Mouse (Mus musculus) heart, embryonic 11.5 days (tissue): ENCODE measurements at regions not wholly inside any gene's neighbourhood (a gene's known extent, or its start where the extent isn't known, plus 50 kb on each side); places are given as distances from the start of the nearest gene placed in this dataset.

ENCODE experiments used
- ATAC-seq: fragments of 200-750 bp; cut with Nextera tagmentation; replicated peaks from 2 replicates; pipeline ENCODE4 v1.8.0; 2017; ENCODE audit warnings: moderate library complexity; ENCODE audit not compliant: insufficient number of reproducible peaks, low FRiP score, low TSS enrichment
- H3K27ac ChIP-seq: fragments of 300-500 bp; sonication (generic); 2 replicates; pipeline ENCODE4 v1.5.1; 2014; ENCODE audit warnings: mild to moderate bottlenecking, low read depth, low read length
- H3K27me3 ChIP-seq: fragments of 300-500 bp; sonication (generic); 2 replicates; pipeline ENCODE4 v1.6.1; 2014; ENCODE audit warnings: mild to moderate bottlenecking, low read length, mixed read lengths; ENCODE audit not compliant: control insufficient read depth, insufficient read depth
- H3K36me3 ChIP-seq: fragments of 300-500 bp; sonication (generic); 2 replicates; pipeline ENCODE4 v1.6.1; 2014; ENCODE audit warnings: mild to moderate bottlenecking, low read length, moderate library complexity, mixed read lengths; ENCODE audit not compliant: control insufficient read depth, insufficient read depth
- H3K4me1 ChIP-seq: fragments of 300-500 bp; sonication (generic); 2 replicates; pipeline ENCODE4 v1.6.1; 2014; ENCODE audit warnings: low read length; ENCODE audit not compliant: control insufficient read depth, insufficient read depth
- H3K4me2 ChIP-seq: fragments of 300-500 bp; sonication (generic); 2 replicates; pipeline ENCODE4 v1.6.1; 2014; ENCODE audit warnings: mild to moderate bottlenecking, moderate library complexity
- H3K4me3 ChIP-seq: fragments of 300-500 bp; sonication (generic); 2 replicates; pipeline ENCODE4 v1.5.1; 2014; ENCODE audit warnings: low read depth, low read length
- H3K9ac ChIP-seq: fragments of 300-500 bp; sonication (generic); 2 replicates; pipeline ENCODE4 v1.6.1; 2014; ENCODE audit warnings: mild to moderate bottlenecking, low read depth, low read length, moderate library complexity
- H3K9me3 ChIP-seq: fragments of 300-500 bp; sonication (generic); replicated peaks from 2 replicates; pipeline ENCODE4 v1.6.1; 2016; ENCODE audit warnings: low read length; ENCODE audit not compliant: control insufficient read depth
- WGBS: fragments of 180-500 bp; shearing (Covaris S2); extraction: QIAGEN DNeasy Blood & Tissue Kit; methylation state at CpG from one replicate; pipeline ENCODE4 v1.1.7; 2014; ENCODE audit not compliant: insufficient replicate concordance; 5-methylcytosine and 5-hydroxymethylcytosine counted together

DNA sequence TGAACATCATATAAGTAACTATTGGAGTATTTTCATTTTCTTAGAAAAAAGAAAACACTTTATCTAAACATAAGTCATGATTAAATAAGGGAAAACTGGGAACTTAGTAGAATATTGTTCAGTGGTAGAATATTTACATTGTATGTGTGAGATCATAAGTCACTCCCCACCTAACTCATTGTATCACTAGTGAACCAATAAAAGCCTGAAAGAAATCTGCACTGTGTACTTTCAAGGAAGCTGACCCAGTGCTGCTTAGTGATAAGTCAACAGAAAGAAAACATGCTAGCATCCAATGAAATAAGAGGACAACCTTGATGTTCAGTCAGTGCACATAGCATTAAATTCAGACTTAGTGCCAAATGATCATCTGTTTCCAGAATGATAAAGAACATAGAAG lies 795.7 kb upstream of the A1bg start:
- Histone ChIP-seq H3K4me1 (no peaks in the 10 kb centered on the region), H3K9ac (no peak overlapping the region), H3K4me3 (no peak overlapping the region), H3K27ac (no peak overlapping the region), H3K9me3 (no peaks in the 10 kb centered on the region), H3K36me3 (no peaks in the 10 kb centered on the region), H3K27me3 (no peaks in the 10 kb centered on the region), H3K4me2 (no peak overlapping the region)
- ATAC-seq: no peak

DNA sequence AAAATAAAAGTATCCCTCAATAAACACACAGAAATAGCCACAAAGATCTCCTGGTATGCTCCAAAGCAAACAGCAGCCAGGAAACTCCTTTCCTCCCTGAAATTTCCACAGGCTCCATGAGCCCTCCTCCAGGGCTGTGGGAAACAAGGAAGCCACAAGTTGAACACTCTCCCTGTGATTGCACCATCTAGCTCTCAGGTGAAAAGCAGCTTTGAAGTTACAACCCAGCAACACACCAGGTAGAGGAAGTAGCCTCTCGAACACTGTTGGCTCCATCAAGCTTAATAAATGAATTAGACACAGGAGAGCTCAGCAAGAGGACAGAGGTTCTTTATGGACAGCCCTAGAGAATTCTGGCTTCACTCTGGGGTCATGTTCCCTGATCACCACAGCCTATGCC lies 794.4 kb upstream of the A1bg start:
- Histone ChIP-seq H3K27ac (no peak overlapping the region), H3K9ac (no peak overlapping the region), H3K27me3 (no peaks in the 10 kb centered on the region), H3K36me3 (no peaks in the 10 kb centered on the region), H3K4me1 (no peaks in the 10 kb centered on the region), H3K4me2 (no peak overlapping the region), H3K9me3 (no peaks in the 10 kb centered on the region), H3K4me3 (no peak overlapping the region)
- ATAC-seq: no peak
- 88% methylated on average over 1 of the region's 1 CpGs for WGBS

DNA sequence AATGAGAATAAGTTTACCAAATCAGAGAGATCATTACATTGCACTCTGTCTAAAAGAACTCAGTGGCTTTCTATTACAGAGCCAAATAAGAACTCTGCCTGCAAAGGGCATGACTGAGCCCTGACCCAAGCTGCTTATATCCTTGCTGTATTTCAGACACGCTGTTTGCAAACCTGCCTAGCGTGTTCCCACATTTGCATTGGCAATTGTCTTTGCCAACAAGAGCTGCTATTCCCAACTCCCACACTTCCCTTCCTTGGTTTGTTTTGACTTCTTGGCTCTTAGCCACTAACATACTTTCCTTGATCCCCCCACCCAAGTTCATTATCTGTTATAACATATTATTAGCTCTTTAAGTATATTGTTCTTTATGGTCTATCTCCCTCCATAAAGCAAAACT lies 791.1 kb upstream of the A1bg start:
- Histone ChIP-seq H3K27ac (no peak overlapping the region), H3K4me1 (no peaks in the 10 kb centered on the region), H3K4me2 (no peak overlapping the region), H3K9me3 (no peaks in the 10 kb centered on the region), H3K27me3 (no peaks in the 10 kb centered on the region), H3K36me3 (no peaks in the 10 kb centered on the region), H3K9ac (no peak overlapping the region), H3K4me3 (no peak overlapping the region)
- WGBS: 73% methylated on average over 2 of the region's 2 CpGs
- ATAC-seq: no peak

DNA sequence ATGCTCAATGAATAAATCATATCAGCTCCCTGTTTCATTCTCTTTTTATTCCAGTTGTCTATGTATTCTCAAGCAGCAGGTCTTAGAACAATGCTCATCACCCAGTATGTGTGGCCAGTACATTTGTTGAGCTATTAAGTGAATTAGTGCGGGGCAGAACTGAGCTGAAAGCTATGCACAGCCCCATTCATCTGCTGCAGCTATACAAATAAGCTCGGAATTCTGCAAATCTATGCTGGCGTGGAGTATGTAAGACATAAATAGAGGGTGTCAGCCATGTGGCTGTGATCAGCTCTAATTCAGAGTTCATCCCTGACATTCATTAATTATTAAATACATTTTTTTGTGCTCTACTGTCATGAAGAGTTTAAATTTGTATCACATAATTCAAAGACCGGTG lies 786.1 kb upstream of the A1bg start:
- no peak for ATAC-seq
- Histone ChIP-seq H3K36me3 (no peaks in the 10 kb centered on the region), H3K4me2 (no peak overlapping the region), H3K9me3 (no peaks in the 10 kb centered on the region), H3K27ac (no peak overlapping the region), H3K4me1 (no peaks in the 10 kb centered on the region), H3K4me3 (no peak overlapping the region), H3K9ac (no peak overlapping the region), H3K27me3 (no peaks in the 10 kb centered on the region)
- WGBS: 81% methylated on average over 4 of the region's 4 CpGs

DNA sequence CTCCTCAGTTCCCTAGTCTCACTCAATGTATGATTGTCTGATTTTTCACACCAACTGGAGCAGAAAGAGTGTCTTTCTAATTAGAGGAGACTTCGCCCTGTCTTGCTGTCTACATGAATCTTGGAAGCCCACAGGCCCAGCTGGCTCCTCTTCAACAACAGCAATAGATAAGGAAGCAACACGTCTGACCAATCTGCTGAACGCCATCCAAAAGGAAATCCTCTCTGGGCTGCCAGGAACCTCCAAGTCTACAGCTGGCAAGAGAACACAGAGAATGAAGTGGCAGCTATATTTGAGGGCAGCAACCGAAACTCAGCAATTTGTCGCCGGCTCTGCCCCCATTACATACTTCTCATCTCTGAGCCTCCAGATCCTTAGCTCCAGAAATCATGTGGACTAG lies 785.1 kb upstream of the A1bg start:
- H3K4me3 ChIP-seq: no peak overlapping the region
- WGBS: 44% methylated on average over 6 of the region's 6 CpGs
- H3K4me1 ChIP-seq: no peaks in the 10 kb centered on the region
- H3K27me3 ChIP-seq: no peaks in the 10 kb centered on the region
- no peaks in the 10 kb centered on the region for H3K9me3 ChIP-seq
- no peak overlapping the region for H3K9ac ChIP-seq
- ATAC-seq: no peak
- H3K36me3 ChIP-seq: no peaks in the 10 kb centered on the region
- no peak overlapping the region for H3K4me2 ChIP-seq
- H3K27ac ChIP-seq: no peak overlapping the region

DNA sequence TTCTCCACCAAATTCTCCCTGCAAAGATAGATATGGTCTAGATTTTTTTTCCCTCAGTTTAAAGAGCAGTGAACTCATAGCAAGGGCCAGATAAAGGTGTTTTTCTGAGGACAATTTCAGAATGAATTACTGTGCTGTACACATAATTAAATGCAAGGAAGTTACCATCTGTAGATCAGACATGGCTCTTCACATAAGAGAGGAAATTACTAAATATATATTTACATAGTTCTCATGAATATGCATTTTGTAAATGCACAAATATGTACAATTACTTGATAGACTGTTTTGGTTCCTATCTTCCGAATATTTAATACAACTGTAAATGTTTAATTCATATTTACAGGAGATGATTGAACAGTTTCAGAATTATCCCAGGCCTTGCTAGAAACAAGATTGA lies 769.9 kb upstream of the A1bg start:
- no peaks in the 10 kb centered on the region for H3K9me3 ChIP-seq
- 77% methylated on average over 1 of the region's 1 CpGs for WGBS
- no peak overlapping the region for H3K4me2 ChIP-seq
- no peaks in the 10 kb centered on the region for H3K4me1 ChIP-seq
- H3K36me3 ChIP-seq: no peaks in the 10 kb centered on the region
- H3K27me3 ChIP-seq: no peaks in the 10 kb centered on the region
- no peak overlapping the region for H3K4me3 ChIP-seq
- no peak overlapping the region for H3K27ac ChIP-seq
- no peak for ATAC-seq
- H3K9ac ChIP-seq: no peak overlapping the region

DNA sequence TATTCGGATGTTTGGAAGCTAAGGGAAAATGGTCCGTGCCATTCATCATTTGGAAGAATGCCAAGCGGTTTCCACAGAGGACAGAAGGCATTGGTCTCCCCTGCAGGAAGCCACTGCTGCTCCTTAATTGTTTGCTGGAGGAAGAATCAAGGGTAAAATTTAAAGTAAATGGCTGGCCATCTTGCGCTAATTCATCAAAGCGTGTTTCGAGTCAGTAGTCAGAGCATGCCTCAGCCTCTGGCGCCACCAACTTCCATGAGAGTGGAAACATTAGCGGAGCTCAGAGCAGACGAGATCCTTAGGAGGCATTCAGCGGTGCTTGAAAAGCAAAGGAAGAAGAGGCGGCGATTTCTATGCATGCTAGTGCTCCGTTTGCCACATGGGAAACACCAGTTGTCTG lies 767.6 kb upstream of the A1bg start:
- H3K9me3 ChIP-seq: no peaks in the 10 kb centered on the region
- WGBS: 75% methylated on average over 13 of the region's 13 CpGs
- no peak for ATAC-seq
- no peak overlapping the region for H3K9ac ChIP-seq
- no peak overlapping the region for H3K4me2 ChIP-seq
- H3K36me3 ChIP-seq: no peaks in the 10 kb centered on the region
- no peak overlapping the region for H3K4me3 ChIP-seq
- H3K4me1 ChIP-seq: no peaks in the 10 kb centered on the region
- H3K27me3 ChIP-seq: no peaks in the 10 kb centered on the region
- H3K27ac ChIP-seq: no peak overlapping the region

DNA sequence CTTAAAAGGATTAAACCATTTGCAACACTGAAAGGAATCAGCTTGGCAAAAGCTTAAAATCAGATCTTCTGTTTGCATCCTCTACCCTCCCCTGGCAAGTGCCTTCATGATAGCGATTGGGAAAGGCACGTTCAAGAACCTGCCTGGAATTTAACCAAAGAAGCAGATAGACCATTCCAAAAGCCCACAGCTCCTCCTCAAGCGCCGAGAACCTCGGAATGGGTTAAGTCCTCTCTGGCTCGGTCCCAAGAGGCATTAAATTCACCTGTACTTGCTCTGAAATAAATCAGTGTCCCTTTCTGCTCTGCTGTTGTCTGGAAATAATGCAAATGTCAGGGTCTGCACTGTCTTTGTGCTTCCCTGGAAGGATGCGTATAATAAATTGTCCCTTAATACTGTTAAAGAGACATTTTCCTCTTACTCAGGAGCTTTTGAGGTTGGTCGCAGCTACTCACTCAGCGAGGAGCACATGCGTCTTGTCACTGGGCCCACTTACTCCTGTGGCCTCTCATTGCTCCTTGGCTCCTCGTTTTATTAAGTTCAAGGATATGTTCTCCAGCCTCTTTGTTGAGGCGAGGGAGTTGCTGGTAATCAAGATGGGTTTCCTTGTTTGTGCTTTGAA lies 767.1 kb upstream of the A1bg start:
- Histone ChIP-seq H3K9ac (no peak overlapping the region), H3K9me3 (no peaks in the 10 kb centered on the region), H3K4me1 (no peaks in the 10 kb centered on the region), H3K27me3 (no peaks in the 10 kb centered on the region), H3K27ac (no peak overlapping the region), H3K36me3 (no peaks in the 10 kb centered on the region), H3K4me3 (no peak overlapping the region), H3K4me2 (no peak overlapping the region)
- no peak for ATAC-seq
- WGBS: 83% methylated on average over 12 of the region's 12 CpGs

DNA sequence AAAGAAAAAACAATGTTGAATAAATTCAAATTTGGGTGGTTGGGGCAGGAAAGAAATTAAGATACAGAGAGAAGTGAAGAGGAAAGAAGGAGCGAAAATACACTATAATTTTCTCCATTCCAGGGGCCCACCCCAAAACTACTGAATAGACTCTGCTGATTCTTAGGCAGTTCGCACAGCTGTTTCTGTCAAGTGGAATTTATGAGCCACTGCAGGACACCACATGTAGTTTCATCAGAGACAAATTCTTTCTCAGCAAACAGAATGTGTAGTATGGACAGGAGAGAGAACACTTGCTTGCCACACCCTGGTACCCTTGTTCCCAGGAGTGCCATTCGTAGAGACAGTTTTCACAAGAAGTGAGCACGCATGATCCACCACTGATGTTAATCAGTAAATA lies 760.2 kb upstream of the A1bg start:
- no peaks in the 10 kb centered on the region for H3K4me1 ChIP-seq
- H3K9me3 ChIP-seq: no peaks in the 10 kb centered on the region
- H3K27me3 ChIP-seq: no peaks in the 10 kb centered on the region
- no peaks in the 10 kb centered on the region for H3K36me3 ChIP-seq
- H3K27ac ChIP-seq: no peak overlapping the region
- 81% methylated on average over 4 of the region's 4 CpGs for WGBS
- no peak overlapping the region for H3K4me2 ChIP-seq
- ATAC-seq: no peak
- H3K4me3 ChIP-seq: no peak overlapping the region
- no peak overlapping the region for H3K9ac ChIP-seq
